Mouse (Mus musculus): ENCODE results near the gene Lpar1. TPM values are rescaled to one million over a fixed set of nuclear protein-coding genes. Genes with fewer than 3 reads are reported as not detected.

The Lpar1 gene
- polyA plus RNA-seq, 1 experiment from 2014 or later: 20.4 TPM

- H3K9me3 ChIP-seq: no peaks in the 10 kb centered on the region
- H3K4me2 ChIP-seq: no peak overlapping the region
- no peak overlapping the region for H3K27ac ChIP-seq (replicated peaks)
- H3K4me1 ChIP-seq (replicated peaks): no peaks in the 10 kb centered on the region
- WGBS: 78% methylated on average over 8 of the region's 8 CpGs
- H3K36me3 ChIP-seq: no peaks in the 10 kb centered on the region
- ATAC-seq (ENCODE audit: low FRiP score, low read depth): no peak
- H3K27me3 ChIP-seq: no peaks in the 10 kb centered on the region
- H3K4me3 ChIP-seq: no peak overlapping the region
- no peak overlapping the region for H3K9ac ChIP-seq
These were observed 14.8 kb upstream of the Lpar1 start for GRCm38 (mm10) chr4:58568486-58568885.

GRCm38 (mm10) chr4:58562776-58563175 lies 9.1 kb upstream of the Lpar1 start:
- no peak for ATAC-seq (ENCODE audit: low FRiP score, low read depth)
- H3K4me2 ChIP-seq: no peak overlapping the region
- WGBS: 90% methylated on average over 1 of the region's 1 CpGs

GRCm38 (mm10) chr4:58557001-58557400 lies 3.3 kb upstream of the Lpar1 start:
- Histone ChIP-seq H3K4me2 (no peak overlapping the region), H3K4me3 (no peak overlapping the region), H3K4me1 (replicated peaks) (peaks cover 12% of the 10 kb centered on the region; the same call in 1 of the 2 replicates), H3K27me3 (peaks cover 5% of the 10 kb centered on the region), H3K36me3 (no peaks in the 10 kb centered on the region), H3K9me3 (no peaks in the 10 kb centered on the region), H3K9ac (no peak overlapping the region), H3K27ac (replicated peaks) (no peak overlapping the region)
- no peak for ATAC-seq (ENCODE audit: low FRiP score, low read depth)
- 85% methylated on average over 3 of the region's 3 CpGs for WGBS

More at GRCm38 (mm10) chr4:58562776-58563175, 9.1 kb upstream of the Lpar1 start:
- no peaks in the 10 kb centered on the region for H3K27me3 ChIP-seq
- no peaks in the 10 kb centered on the region for H3K4me1 ChIP-seq (replicated peaks)
- no peaks in the 10 kb centered on the region for H3K9me3 ChIP-seq
- no peak overlapping the region for H3K27ac ChIP-seq (replicated peaks)
- no peaks in the 10 kb centered on the region for H3K36me3 ChIP-seq
- H3K4me3 ChIP-seq: no peak overlapping the region
- no peak overlapping the region for H3K9ac ChIP-seq

GRCm38 (mm10) chr4:58554359-58554838 lies 701 bp upstream of the Lpar1 start:
- no peaks in the 10 kb centered on the region for H3K9me3 ChIP-seq
- H3K27ac ChIP-seq (replicated peaks): no peak overlapping the region
- H3K9ac ChIP-seq: no peak overlapping the region
- no peaks in the 10 kb centered on the region for H3K36me3 ChIP-seq
- H3K4me1 ChIP-seq (replicated peaks): peaks cover 12% of the 10 kb centered on the region; the same call in 1 of the 2 replicates
- H3K4me3 ChIP-seq: no peak overlapping the region
- peaks cover 9% of the 10 kb centered on the region for H3K27me3 ChIP-seq
- no peak for ATAC-seq (ENCODE audit: low FRiP score, low read depth)
- peak overlapping the region; percentile 96 for H3K4me2 ChIP-seq
- 37% methylated on average over 10 of the region's 10 CpGs for WGBS

GRCm38 (mm10) chr4:58552731-58553630 lies 717 bp downstream of the Lpar1 start:
- Histone ChIP-seq H3K27me3 (peaks cover 9% of the 10 kb centered on the region), H3K9ac (peak overlapping the region; percentile 60), H3K9me3 (no peaks in the 10 kb centered on the region), H3K27ac (replicated peaks) (0 out of 2 replicates have a peak overlapping the region, but pooled peaks have one; percentile 49), H3K4me3 (peak overlapping the region; percentile 82), H3K36me3 (no peaks in the 10 kb centered on the region), H3K4me2 (peak overlapping the region; percentile 96), H3K4me1 (replicated peaks) (peaks cover 12% of the 10 kb centered on the region; the same call in 1 of the 2 replicates)
- under 1% methylated on average over 70 of the region's 71 CpGs for WGBS
- ATAC-seq (ENCODE audit: low FRiP score, low read depth): peak; percentile 93

GRCm38 (mm10) chr4:58552229-58552628 lies 1.5 kb downstream of the Lpar1 start:
- WGBS: 6% methylated on average over 10 of the region's 10 CpGs
- Histone ChIP-seq H3K27ac (replicated peaks) (no peak overlapping the region), H3K9ac (peak overlapping the region; percentile 60; the same call in 1 of the 2 replicates), H3K4me2 (peak overlapping the region; percentile 96), H3K4me3 (peak overlapping the region; percentile 82), H3K9me3 (no peaks in the 10 kb centered on the region), H3K4me1 (replicated peaks) (peaks cover 12% of the 10 kb centered on the region; the same call in 1 of the 2 replicates), H3K36me3 (no peaks in the 10 kb centered on the region), H3K27me3 (peaks cover 9% of the 10 kb centered on the region)
- no peak for ATAC-seq (ENCODE audit: low FRiP score, low read depth)

- H3K27me3 ChIP-seq: peaks cover 9% of the 10 kb centered on the region
- ATAC-seq (ENCODE audit: low FRiP score, low read depth): no peak
- no peak overlapping the region for H3K9ac ChIP-seq
- peak overlapping the region; percentile 82; the same call in 1 of the 2 replicates for H3K4me3 ChIP-seq
- peak overlapping the region; percentile 96 for H3K4me2 ChIP-seq
- WGBS: 6% methylated on average over 4 of the region's 4 CpGs
- no peaks in the 10 kb centered on the region for H3K9me3 ChIP-seq
- H3K27ac ChIP-seq (replicated peaks): no peak overlapping the region
- no peaks in the 10 kb centered on the region for H3K36me3 ChIP-seq
- H3K4me1 ChIP-seq (replicated peaks): peaks cover 12% of the 10 kb centered on the region; the same call in 1 of the 2 replicates
These were observed 1.9 kb downstream of the Lpar1 start for GRCm38 (mm10) chr4:58551820-58552219.

GRCm38 (mm10) chr4:58547725-58548124 lies 6.0 kb downstream of the Lpar1 start:
- no peaks in the 10 kb centered on the region for H3K9me3 ChIP-seq
- H3K9ac ChIP-seq: no peak overlapping the region

GRCm38 (mm10) chr4:58547273-58547565 lies 6.5 kb downstream of the Lpar1 start:
- 0 out of 2 replicates have a peak, but pooled peaks cover under 1% of the 10 kb centered on the region for H3K4me1 ChIP-seq (replicated peaks)
- ATAC-seq (ENCODE audit: low FRiP score, low read depth): no peak
- H3K27ac ChIP-seq (replicated peaks): no peak overlapping the region
- H3K27me3 ChIP-seq: peaks cover 7% of the 10 kb centered on the region
- no peaks in the 10 kb centered on the region for H3K36me3 ChIP-seq
- H3K9me3 ChIP-seq: no peaks in the 10 kb centered on the region
- WGBS: 83% methylated on average over 4 of the region's 4 CpGs
- H3K4me3 ChIP-seq: no peak overlapping the region
- H3K9ac ChIP-seq: no peak overlapping the region
- no peak overlapping the region for H3K4me2 ChIP-seq

More at GRCm38 (mm10) chr4:58547725-58548124, 6.0 kb downstream of the Lpar1 start:
- WGBS: 72% methylated on average over 9 of the region's 9 CpGs
- no peak for ATAC-seq (ENCODE audit: low FRiP score, low read depth)
- H3K4me2 ChIP-seq: no peak overlapping the region
- H3K4me3 ChIP-seq: no peak overlapping the region
- no peak overlapping the region for H3K27ac ChIP-seq (replicated peaks)
- peaks cover 7% of the 10 kb centered on the region for H3K27me3 ChIP-seq
- no peaks in the 10 kb centered on the region for H3K36me3 ChIP-seq
- H3K4me1 ChIP-seq (replicated peaks): 0 out of 2 replicates have a peak, but pooled peaks cover 5% of the 10 kb centered on the region

- Histone ChIP-seq H3K4me1 (replicated peaks) (no peaks in the 10 kb centered on the region), H3K4me2 (no peak overlapping the region), H3K4me3 (no peak overlapping the region), H3K9me3 (no peaks in the 10 kb centered on the region), H3K27me3 (peaks cover 1% of the 10 kb centered on the region), H3K36me3 (no peaks in the 10 kb centered on the region), H3K27ac (replicated peaks) (no peak overlapping the region), H3K9ac (no peak overlapping the region)
- WGBS: 42% methylated on average over 11 of the region's 11 CpGs
- no peak for ATAC-seq (ENCODE audit: low FRiP score, low read depth)
These were observed 7.0 kb downstream of the Lpar1 start for GRCm38 (mm10) chr4:58546441-58547272.

GRCm38 (mm10) chr4:58545888-58546432 lies 7.7 kb downstream of the Lpar1 start:
- Histone ChIP-seq H3K4me3 (no peak overlapping the region), H3K27ac (replicated peaks) (no peak overlapping the region), H3K27me3 (no peaks in the 10 kb centered on the region), H3K4me1 (replicated peaks) (no peaks in the 10 kb centered on the region), H3K36me3 (no peaks in the 10 kb centered on the region), H3K4me2 (no peak overlapping the region), H3K9me3 (no peaks in the 10 kb centered on the region), H3K9ac (no peak overlapping the region)
- WGBS: 37% methylated on average over 9 of the region's 9 CpGs
- no peak for ATAC-seq (ENCODE audit: low FRiP score, low read depth)
